Mouse (Mus musculus) heart, embryonic 16.5 days (tissue): ENCODE data around the gene Sccpdh. TPM values are rescaled to one million over a fixed set of nuclear protein-coding genes. Genes with fewer than 3 reads are reported as not detected.
"Not testable (repeated sequence)": the region's sequence is repeated elsewhere in the genome, so short reads cannot be mapped to it uniquely, and the experiment has no call there.

Experiments used
- ATAC-seq: fragments of 200-750 bp; cut with Nextera tagmentation; replicated peaks from 2 replicates; pipeline ENCODE4 v1.8.0; 2017; ENCODE audit warnings: moderate number of reproducible peaks; ENCODE audit not compliant: insufficient read depth, low FRiP score; ENCODE audit errors: extremely low read depth
- H3K27ac ChIP-seq: fragments of 300-500 bp; sonication (generic); 2 replicates; pipeline ENCODE4 v1.5.1; 2014; ENCODE audit warnings: mild to moderate bottlenecking, low read length, control low read depth, moderate library complexity
- H3K27me3 ChIP-seq: fragments of 300-500 bp; sonication (generic); 2 replicates; pipeline ENCODE4 v1.6.1; 2014; ENCODE audit warnings: low read length, mixed read lengths; ENCODE audit not compliant: control insufficient read depth, insufficient read depth
- H3K36me3 ChIP-seq: fragments of 300-500 bp; sonication (generic); 2 replicates; pipeline ENCODE4 v1.6.1; 2014; ENCODE audit not compliant: control insufficient read depth, insufficient read depth
- H3K4me1 ChIP-seq: fragments of 300-500 bp; sonication (generic); 2 replicates; pipeline ENCODE4 v1.6.1; 2014; ENCODE audit warnings: low read length, mixed read lengths; ENCODE audit not compliant: control insufficient read depth, insufficient read depth
- H3K4me2 ChIP-seq: fragments of 300-500 bp; sonication (generic); 2 replicates; pipeline ENCODE4 v1.6.1; 2014; ENCODE audit warnings: low read depth, mild to moderate bottlenecking, control low read depth, low read length
- H3K4me3 ChIP-seq: fragments of 300-500 bp; sonication (generic); 2 replicates; pipeline ENCODE4 v1.5.1; 2014; ENCODE audit warnings: mild to moderate bottlenecking, control low read depth, low read length
- H3K9ac ChIP-seq: fragments of 300-500 bp; sonication (generic); 2 replicates; pipeline ENCODE4 v1.6.1; 2014; ENCODE audit warnings: low read length, control low read depth
- H3K9me3 ChIP-seq: fragments of 300-500 bp; sonication (generic); replicated peaks from 2 replicates; pipeline ENCODE4 v1.6.1; 2016; ENCODE audit warnings: low read length; ENCODE audit not compliant: control insufficient read depth
- WGBS: fragments of 180-500 bp; shearing (Covaris S2); extraction: QIAGEN DNeasy Blood & Tissue Kit; methylation state at CpG from one replicate; pipeline ENCODE4 v1.1.7; 2014; 5-methylcytosine and 5-hydroxymethylcytosine counted together
- polyA plus RNA-seq: library from polyadenylated mRNA; unstranded; fragments of >200 nt; fragmentation: Nextera tagmentation; extraction: Ambion mirVana; gene quantifications from 2 replicates; pipeline ENCODE4 v1.2.1, GENCODE M21; 2015

Sccpdh gene
- polyA plus RNA-seq, 1 experiment from 2014 or later = 109 TPM

GRCm38 (mm10) chr1:179705154-179705553 lies 37.1 kb downstream of the Sccpdh start:
- no peaks in the 10 kb centered on the region for H3K9me3 ChIP-seq
- no peak for ATAC-seq
- no peaks in the 10 kb centered on the region for H3K36me3 ChIP-seq
- no peak overlapping the region for H3K9ac ChIP-seq
- H3K4me2 ChIP-seq = no peak overlapping the region
- H3K4me1 ChIP-seq = peaks cover 10% of the 10 kb centered on the region
- no peaks in the 10 kb centered on the region for H3K27me3 ChIP-seq
- H3K27ac ChIP-seq = no peak overlapping the region
- H3K4me3 ChIP-seq = no peak overlapping the region
- WGBS = 84% methylated on average over 6 of the region's 6 CpGs

- no peaks in the 10 kb centered on the region; the same call in 1 of the 2 replicates for H3K9me3 ChIP-seq
- H3K4me3 ChIP-seq = no peak overlapping the region
- H3K27me3 ChIP-seq = no peaks in the 10 kb centered on the region
- no peak overlapping the region for H3K9ac ChIP-seq
- no peaks in the 10 kb centered on the region for H3K36me3 ChIP-seq
- peak; percentile 83 for ATAC-seq
- H3K4me2 ChIP-seq = no peak overlapping the region
- H3K27ac ChIP-seq = peak overlapping the region; percentile 6; the same call in 1 of the 2 replicates
- H3K4me1 ChIP-seq = peaks cover 2% of the 10 kb centered on the region; the same call in 1 of the 2 replicates
- 47% methylated on average over 6 of the region's 6 CpGs for WGBS
Measured at GRCm38 (mm10) chr1:179709390-179709789, 41.4 kb downstream of the Sccpdh start.

GRCm38 (mm10) chr1:179710739-179711138 lies 42.7 kb downstream of the Sccpdh start:
- no peaks in the 10 kb centered on the region for H3K36me3 ChIP-seq
- H3K4me3 ChIP-seq = no peak overlapping the region
- no peaks in the 10 kb centered on the region; the same call in 1 of the 2 replicates for H3K9me3 ChIP-seq
- no peak overlapping the region for H3K27ac ChIP-seq
- WGBS = 74% methylated on average over 5 of the region's 5 CpGs
- ATAC-seq = no peak
- H3K27me3 ChIP-seq = no peaks in the 10 kb centered on the region
- no peak overlapping the region for H3K9ac ChIP-seq
- no peak overlapping the region for H3K4me2 ChIP-seq
- H3K4me1 ChIP-seq = peaks cover 2% of the 10 kb centered on the region; the same call in 1 of the 2 replicates

- Histone ChIP-seq H3K9ac (no peak overlapping the region), H3K4me1 (peaks cover 2% of the 10 kb centered on the region; the same call in 1 of the 2 replicates), H3K27ac (no peak overlapping the region), H3K27me3 (no peaks in the 10 kb centered on the region), H3K36me3 (no peaks in the 10 kb centered on the region), H3K9me3 (no peaks in the 10 kb centered on the region; the same call in 1 of the 2 replicates), H3K4me2 (no peak overlapping the region), H3K4me3 (no peak overlapping the region)
- WGBS = 88% methylated on average over 7 of the region's 7 CpGs
- ATAC-seq = no peak
Measured at GRCm38 (mm10) chr1:179712658-179713057, 44.6 kb downstream of the Sccpdh start.

GRCm38 (mm10) chr1:179713367-179713766 lies 45.4 kb downstream of the Sccpdh start:
- Histone ChIP-seq H3K4me2 (no peak overlapping the region), H3K9me3 (no peaks in the 10 kb centered on the region; the same call in 1 of the 2 replicates), H3K9ac (no peak overlapping the region), H3K4me3 (no peak overlapping the region), H3K27ac (no peak overlapping the region), H3K36me3 (no peaks in the 10 kb centered on the region), H3K27me3 (no peaks in the 10 kb centered on the region), H3K4me1 (peaks cover 2% of the 10 kb centered on the region; the same call in 1 of the 2 replicates)
- 91% methylated on average over 3 of the region's 3 CpGs for WGBS
- ATAC-seq = no peak

GRCm38 (mm10) chr1:179715289-179715688 lies 47.3 kb downstream of the Sccpdh start:
- H3K4me2 ChIP-seq, H3K27ac ChIP-seq, H3K9me3 ChIP-seq, H3K4me3 ChIP-seq, ATAC-seq, H3K27me3 ChIP-seq, H3K9ac ChIP-seq, H3K36me3 ChIP-seq, H3K4me1 ChIP-seq: not testable (repeated sequence)
- 64% methylated on average over 4 of the region's 4 CpGs for WGBS

GRCm38 (mm10) chr1:179715786-179716185 lies 47.8 kb downstream of the Sccpdh start:
- H3K4me3 ChIP-seq = no peak overlapping the region
- H3K9me3 ChIP-seq = no peaks in the 10 kb centered on the region; the same call in 1 of the 2 replicates
- H3K9ac ChIP-seq = no peak overlapping the region
- H3K4me1 ChIP-seq = no peaks in the 10 kb centered on the region
- no peak overlapping the region for H3K4me2 ChIP-seq
- no peak overlapping the region for H3K27ac ChIP-seq
- WGBS = 80% methylated on average over 4 of the region's 4 CpGs
- H3K36me3 ChIP-seq = no peaks in the 10 kb centered on the region
- no peak for ATAC-seq
- no peaks in the 10 kb centered on the region for H3K27me3 ChIP-seq

- no peak for ATAC-seq
- Histone ChIP-seq H3K4me3 (no peak overlapping the region), H3K9me3 (no peaks in the 10 kb centered on the region), H3K27me3 (no peaks in the 10 kb centered on the region), H3K27ac (no peak overlapping the region), H3K4me2 (no peak overlapping the region), H3K4me1 (peaks cover 3% of the 10 kb centered on the region; the same call in 1 of the 2 replicates), H3K9ac (no peak overlapping the region), H3K36me3 (no peaks in the 10 kb centered on the region)
- 70% methylated on average over 8 of the region's 8 CpGs for WGBS
Measured at GRCm38 (mm10) chr1:179722811-179723469, 54.9 kb downstream of the Sccpdh start.

- H3K36me3 ChIP-seq = no peaks in the 10 kb centered on the region
- no peaks in the 10 kb centered on the region for H3K27me3 ChIP-seq
- no peak overlapping the region for H3K27ac ChIP-seq
- no peak for ATAC-seq
- H3K4me3 ChIP-seq = no peak overlapping the region
- no peaks in the 10 kb centered on the region for H3K4me1 ChIP-seq
- WGBS = 85% methylated on average over 10 of the region's 10 CpGs
- H3K9me3 ChIP-seq = 0 out of 2 replicates have a peak, but pooled peaks cover 2% of the 10 kb centered on the region
- H3K9ac ChIP-seq = no peak overlapping the region
- no peak overlapping the region for H3K4me2 ChIP-seq
Measured at GRCm38 (mm10) chr1:179728661-179729060, 60.7 kb downstream of the Sccpdh start.
